Mouse (Mus musculus) layer of hippocampus, postnatal 25 days (tissue): ENCODE results near the gene Siae. TPM values are rescaled to one million over a fixed set of nuclear protein-coding genes. Genes with fewer than 3 reads are reported as not detected.

Experiments
- DNase-seq, 2 experiments: peaks; one replicate each; pipeline ENCODE4 v3.0.0; 2022; ENCODE audit warnings: mixed read lengths in 2 of 2, low spot score in 1 of 2; ENCODE audit errors: extremely low spot score in 1 of 2
- total RNA-seq, 2 experiments: library from RNA; stranded (reverse); gene quantifications; 2 replicates each; pipeline ENCODE4 v1.2.3; 2021

Gene Siae
- 10 to 100 TPM; 11.7 to 12.3 TPM for total RNA-seq

GRCm38 (mm10) chr9:37554838-37555748, at the start of gene Siae:
Siae (plus strand) TSS chr9:37555698.
- DNase-seq: no peak

DNA sequence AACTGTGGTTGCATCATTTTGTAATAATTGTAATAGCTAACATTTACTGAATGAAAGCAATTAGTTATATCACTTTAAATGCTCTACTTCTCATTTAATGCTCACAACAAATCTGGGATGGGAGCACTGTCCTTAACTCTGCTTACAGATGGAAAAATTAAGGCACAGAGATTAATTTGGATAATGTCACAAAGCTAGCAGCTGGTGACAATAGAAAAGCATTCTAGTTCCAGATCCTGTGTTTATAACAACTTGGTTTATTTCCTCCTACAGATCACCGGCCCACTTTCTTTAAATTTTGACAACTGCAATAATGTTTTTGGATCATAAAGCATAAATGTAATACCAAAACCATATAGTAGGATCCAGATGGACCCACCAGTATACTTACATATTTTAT, 49.5 kb upstream of the Siae start:
- DNase-seq: no peak

- no peak for DNase-seq
These were observed 43.4 kb upstream of the Siae start for GRCm38 (mm10) chr9:37512097-37512496.

GRCm38 (mm10) chr9:37514456-37514855, 41.0 kb upstream of the Siae start:
- no peak for DNase-seq

GRCm38 (mm10) chr9:37517467-37517866, 38.0 kb upstream of the Siae start:
- DNase-seq: no peak

GRCm38 (mm10) chr9:37518991-37519390, 36.5 kb upstream of the Siae start:
- DNase-seq: no peak

DNA sequence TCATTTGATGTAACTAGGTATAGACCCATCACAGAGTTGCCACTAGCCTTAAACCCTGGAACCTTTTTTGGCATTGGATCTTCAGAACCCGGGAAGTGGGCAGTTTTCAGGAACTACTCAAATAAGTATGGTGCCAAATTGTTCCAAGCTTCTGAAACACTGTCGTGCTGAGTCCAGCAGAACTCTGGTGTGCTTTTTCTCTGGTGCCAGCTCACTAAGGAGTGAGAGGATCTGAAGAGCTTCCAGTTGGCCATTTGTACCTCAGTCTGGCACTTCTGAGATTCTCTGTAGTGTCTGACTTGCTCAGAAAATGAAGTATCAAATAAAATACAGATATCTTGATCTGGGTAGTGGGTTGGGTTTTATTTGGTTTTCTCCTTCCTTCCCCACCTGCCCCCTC, 35.5 kb upstream of the Siae start:
- no peak for DNase-seq

- no peak for DNase-seq
These were observed 30.0 kb upstream of the Siae start for GRCm38 (mm10) chr9:37525461-37525860.

DNA sequence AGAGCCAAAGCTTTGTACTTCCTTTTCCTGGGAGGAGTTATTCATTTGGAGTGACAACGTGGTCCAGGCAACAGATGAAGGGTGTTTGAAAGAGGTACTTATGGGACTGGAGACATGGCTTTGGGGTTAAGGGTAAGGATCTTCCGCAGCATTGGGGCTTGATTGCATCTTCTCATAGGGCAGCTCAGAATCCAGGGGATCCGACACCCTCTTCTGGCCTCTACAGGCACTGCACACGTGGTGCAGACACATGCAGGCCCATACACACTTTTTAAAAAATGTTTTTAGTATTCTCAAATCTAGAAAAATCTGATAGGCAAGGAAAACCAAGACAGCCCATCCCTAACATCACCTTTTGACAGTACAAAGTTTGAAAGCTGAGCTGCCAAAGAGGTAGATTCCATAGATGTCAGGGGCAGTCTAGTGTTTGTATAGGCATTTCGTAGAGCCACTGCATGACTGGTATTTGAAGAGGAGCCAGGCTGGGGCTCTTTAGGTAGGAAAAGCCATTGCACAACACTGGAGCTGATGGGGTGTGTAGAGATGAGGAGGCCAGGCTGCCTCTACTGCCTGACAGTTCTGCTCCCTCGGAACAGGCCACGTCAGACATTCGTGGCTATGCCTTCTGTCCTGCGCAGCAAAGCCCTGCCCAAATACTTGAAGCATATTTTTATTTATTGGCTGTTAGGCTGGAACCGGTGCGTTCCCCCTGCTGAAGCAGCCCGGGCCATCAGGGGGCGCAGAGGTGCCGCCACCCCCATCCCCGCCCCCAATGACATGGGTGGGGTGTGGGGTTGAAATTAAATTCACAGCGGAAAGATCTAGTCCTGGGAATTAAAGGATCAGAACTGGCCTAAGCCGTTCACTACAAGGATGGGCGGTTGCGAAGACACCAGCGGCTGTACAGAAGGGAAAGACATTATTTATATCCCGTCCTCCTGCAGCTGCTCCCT, 28.8 kb upstream of the Siae start:
- no peak for DNase-seq

- no peak for DNase-seq
These were observed 27.9 kb upstream of the Siae start, which contains the start of gene Esam for GRCm38 (mm10) chr9:37527396-37528224. Esam (plus strand) TSS chr9:37528078.

DNA sequence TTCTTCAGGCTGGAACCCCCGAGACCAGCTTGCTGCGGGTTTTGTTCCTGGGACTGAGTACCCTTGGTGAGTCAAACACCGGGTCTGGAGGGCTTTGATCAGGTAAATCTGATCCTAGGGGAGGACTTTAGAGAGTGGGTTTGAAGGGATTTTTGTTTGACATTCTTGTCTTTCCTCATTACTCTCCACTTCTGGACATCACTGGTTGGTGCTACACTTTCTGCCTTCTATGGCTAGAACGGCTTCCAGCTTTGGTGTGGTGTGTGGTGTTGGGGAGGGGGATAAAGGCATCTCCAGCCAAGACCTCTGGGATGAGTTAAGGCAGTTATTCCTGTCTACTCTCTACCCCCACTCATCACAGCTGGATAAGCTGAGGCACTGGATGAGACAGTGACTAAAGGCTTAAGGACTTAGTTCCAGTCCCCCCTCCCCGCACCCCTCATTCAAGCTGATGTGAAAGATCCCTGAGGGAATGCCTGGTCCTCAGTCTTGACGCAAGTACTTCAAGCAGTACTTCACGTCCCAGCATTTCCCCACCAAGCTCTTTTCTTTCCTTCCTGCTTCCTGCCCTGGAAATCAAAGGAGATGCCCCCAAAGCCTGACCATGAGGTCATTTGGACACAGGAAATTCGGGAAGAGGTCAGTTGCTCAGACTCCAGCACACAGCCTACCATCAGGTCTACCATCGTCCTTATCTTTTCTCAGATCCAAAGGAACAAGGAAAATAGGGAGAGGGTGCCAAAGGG, 27.1 kb upstream of the Siae start:
- DNase-seq: no peak

GRCm38 (mm10) chr9:37530031-37530887, 25.2 kb upstream of the Siae start:
- DNase-seq: no peak

DNA sequence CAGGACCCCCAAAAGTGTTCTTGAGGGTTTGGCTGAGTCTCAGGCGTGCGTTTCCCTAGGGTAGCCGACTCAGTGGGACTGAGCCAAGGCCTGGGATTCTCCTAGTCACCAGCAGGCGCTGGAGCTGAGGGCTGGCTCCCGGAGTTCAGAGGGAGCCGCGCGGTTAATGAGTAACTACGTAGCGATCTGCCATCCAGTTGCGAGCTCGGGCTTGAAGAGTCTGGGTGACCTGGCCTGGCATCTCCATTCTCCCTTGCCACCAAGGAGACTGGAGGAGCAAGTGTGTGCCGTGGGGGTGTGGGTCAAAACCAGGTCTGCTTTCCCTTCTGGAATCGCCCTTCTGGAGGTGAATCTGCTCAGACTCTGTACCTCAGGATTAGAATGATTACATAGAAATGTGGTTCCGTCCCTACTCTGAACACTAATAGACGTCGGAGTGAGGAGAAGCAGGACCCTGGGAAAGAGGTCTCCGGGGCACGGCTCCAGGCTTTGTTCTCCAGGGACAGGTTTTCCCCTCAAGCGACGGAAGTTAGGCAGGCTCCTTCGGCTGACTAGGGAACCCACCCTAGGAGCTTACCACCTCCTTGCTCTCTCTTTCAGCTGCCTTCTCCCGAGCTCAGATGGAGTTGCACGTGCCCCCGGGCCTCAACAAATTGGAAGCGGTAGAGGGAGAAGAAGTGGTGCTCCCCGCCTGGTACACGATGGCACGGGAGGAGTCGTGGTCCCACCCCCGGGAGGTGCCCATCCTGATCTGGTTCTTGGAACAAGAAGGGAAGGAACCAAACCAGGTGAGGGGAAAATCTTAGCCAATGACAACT, 24.4 kb upstream of the Siae start:
- no peak for DNase-seq

DNA sequence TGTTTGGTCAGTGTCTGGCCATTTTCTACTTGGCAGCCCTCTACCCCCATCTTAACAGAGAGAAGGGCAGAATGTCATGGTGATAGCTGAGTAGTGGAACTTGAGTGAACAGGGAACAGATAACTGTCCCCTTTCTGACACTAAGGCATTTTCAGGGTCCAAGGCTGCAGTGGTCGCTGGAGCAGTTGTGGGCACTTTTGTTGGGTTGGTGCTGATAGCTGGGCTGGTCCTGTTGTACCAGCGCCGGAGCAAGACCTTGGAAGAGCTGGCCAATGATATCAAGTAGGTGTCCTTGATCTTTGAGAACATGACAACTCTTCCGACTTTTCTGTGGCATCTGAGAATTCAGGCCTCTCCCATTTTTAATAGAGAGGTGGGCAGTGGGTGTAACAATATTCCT, 18.6 kb upstream of the Siae start:
- no peak for DNase-seq

- DNase-seq: no peak
These were observed 17.7 kb upstream of the Siae start for GRCm38 (mm10) chr9:37537658-37538250.

- no peak for DNase-seq
These were observed 16.1 kb upstream of the Siae start, which contains the start of gene Vsig2 for GRCm38 (mm10) chr9:37539170-37540025. Vsig2 (plus strand) TSS chr9:37539255.
